Mouse (Mus musculus): ENCODE data around the gene Tbc1d1.

DNA sequence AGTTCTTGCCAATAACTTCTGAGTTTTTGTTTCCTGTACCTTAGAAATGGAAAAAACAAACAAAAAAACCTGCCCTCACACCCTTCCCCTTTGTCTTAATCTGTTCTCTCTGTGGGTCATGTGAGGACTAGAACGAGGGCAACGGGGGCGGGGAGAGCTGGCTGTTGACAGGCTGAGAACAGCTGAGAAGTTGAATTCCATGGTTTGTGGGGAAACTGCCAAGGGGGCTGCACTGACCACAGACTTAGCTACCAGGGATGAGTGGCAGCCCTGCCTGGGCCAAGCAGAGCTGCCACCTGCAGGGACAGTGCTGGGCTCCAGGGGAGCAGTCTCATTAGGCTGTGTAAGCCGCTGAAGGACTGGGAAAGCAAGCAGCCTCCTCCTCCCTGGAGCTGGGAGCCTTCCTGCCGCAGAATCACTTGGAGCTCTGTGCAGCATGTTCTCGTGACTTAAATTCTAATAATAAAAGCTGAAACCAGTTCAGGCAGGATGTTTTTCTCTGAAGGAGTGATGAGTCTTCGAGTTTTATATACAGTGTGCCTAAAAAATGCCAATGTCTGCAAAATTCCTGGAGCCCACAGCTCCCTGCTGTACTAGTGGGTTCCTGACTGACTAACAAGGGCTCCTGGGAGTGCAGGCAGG is 180.8 kb downstream of the Tbc1d1 start:
- TF ChIP-seq GATA1 (IDR thresholded peaks at IDR 0.05; ENCODE audit: borderline replicate concordance, low read length) (no peak), FLI1 (IDR thresholded peaks at IDR 0.05; ENCODE audit: low read length) (no peak)

All from megakaryocyte, embryonic 14.5 days (primary cell).